Mouse (Mus musculus): ENCODE results near the gene Mroh3. TPM values are rescaled to one million over a fixed set of nuclear protein-coding genes. Genes with fewer than 3 reads are reported as not detected.

Mroh3 gene
- polyA plus RNA-seq, 1 experiment = 0.11 TPM

- Histone ChIP-seq H3K4me1 (replicated peaks; ENCODE audit: control insufficient read depth, insufficient read depth, low read length) (peaks cover 45% of the 10 kb centered on the region), H3K27ac (ENCODE audit: control insufficient read depth, insufficient read depth, low read length) (no peak overlapping the region)
These were observed 71.3 kb downstream of the Mroh3 start for GRCm38 (mm10) chr1:136141176-136141950.

DNA sequence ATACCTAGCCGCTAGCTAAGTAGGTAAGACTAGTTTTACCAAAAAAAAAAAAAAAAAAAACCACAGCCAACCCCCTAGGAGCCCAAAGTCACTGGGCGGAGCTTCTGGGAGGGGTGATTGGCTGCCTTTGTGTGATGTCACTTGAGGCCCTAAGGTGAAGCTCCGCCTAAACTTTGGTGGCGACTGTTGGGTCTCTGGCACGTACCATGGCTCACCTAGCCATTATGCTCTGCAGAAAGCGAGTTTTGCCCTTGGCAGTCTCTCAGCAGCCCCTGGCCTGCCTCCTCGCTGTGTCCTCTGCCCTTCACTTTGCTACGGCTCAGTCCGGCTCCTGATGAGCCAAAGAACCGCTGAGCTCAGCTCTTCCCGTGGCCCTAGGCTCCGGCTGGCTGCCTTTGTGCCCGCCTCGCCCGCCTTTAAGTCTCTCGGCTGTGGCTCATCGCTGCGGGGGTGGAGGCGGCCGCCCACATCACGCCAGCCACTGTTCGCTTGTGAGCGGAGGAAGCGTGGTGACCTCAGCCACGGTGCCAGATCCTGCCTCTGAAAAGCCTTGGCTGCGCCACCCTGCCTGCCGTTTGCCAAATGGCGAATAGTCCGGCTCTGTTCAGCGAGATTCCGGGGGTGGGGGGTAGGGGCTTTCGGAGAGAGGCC is 72.5 kb downstream of the Mroh3 start:
- WGBS = 1% methylated on average over 32 of the region's 32 CpGs
- TF ChIP-seq POLR2A (IDR thresholded peaks at IDR 0.05; ENCODE audit: control insufficient read depth, extremely low read depth, insufficient read depth, low read length, poor library complexity) (no peak), CTCF (IDR thresholded peaks at IDR 0.05; ENCODE audit: borderline replicate concordance, control insufficient read depth, extremely low read depth, insufficient read depth, low read length, poor library complexity) (no peak)
- H3K4me1 ChIP-seq (replicated peaks; ENCODE audit: control insufficient read depth, insufficient read depth, low read length) = peaks cover 56% of the 10 kb centered on the region
- H3K4me3 ChIP-seq (ENCODE audit: control insufficient read depth, insufficient read depth, low read length) = peak overlapping the region; percentile 63
- no peaks in the 10 kb centered on the region for H3K27me3 ChIP-seq (ENCODE audit: control insufficient read depth, insufficient read depth, low read length)
- DNase-seq = peak; percentile 83
- H3K27ac ChIP-seq (ENCODE audit: control insufficient read depth, insufficient read depth, low read length) = peak overlapping the region; percentile 86
- peaks cover 7% of the 10 kb centered on the region for H3K36me3 ChIP-seq (ENCODE audit: control insufficient read depth, insufficient read depth, low read length)

More at GRCm38 (mm10) chr1:136141176-136141950, 71.3 kb downstream of the Mroh3 start:
- TF ChIP-seq CTCF (IDR thresholded peaks at IDR 0.05; ENCODE audit: borderline replicate concordance, control insufficient read depth, extremely low read depth, insufficient read depth, low read length, poor library complexity) (no peak), POLR2A (IDR thresholded peaks at IDR 0.05; ENCODE audit: control insufficient read depth, extremely low read depth, insufficient read depth, low read length, poor library complexity) (no peak)
- DNase-seq = no peak
- Histone ChIP-seq H3K36me3 (ENCODE audit: control insufficient read depth, insufficient read depth, low read length) (peaks cover 17% of the 10 kb centered on the region), H3K27me3 (ENCODE audit: control insufficient read depth, insufficient read depth, low read length) (no peaks in the 10 kb centered on the region), H3K4me3 (ENCODE audit: control insufficient read depth, insufficient read depth, low read length) (no peak overlapping the region)
- WGBS = 85% methylated on average over 11 of the region's 11 CpGs

DNA sequence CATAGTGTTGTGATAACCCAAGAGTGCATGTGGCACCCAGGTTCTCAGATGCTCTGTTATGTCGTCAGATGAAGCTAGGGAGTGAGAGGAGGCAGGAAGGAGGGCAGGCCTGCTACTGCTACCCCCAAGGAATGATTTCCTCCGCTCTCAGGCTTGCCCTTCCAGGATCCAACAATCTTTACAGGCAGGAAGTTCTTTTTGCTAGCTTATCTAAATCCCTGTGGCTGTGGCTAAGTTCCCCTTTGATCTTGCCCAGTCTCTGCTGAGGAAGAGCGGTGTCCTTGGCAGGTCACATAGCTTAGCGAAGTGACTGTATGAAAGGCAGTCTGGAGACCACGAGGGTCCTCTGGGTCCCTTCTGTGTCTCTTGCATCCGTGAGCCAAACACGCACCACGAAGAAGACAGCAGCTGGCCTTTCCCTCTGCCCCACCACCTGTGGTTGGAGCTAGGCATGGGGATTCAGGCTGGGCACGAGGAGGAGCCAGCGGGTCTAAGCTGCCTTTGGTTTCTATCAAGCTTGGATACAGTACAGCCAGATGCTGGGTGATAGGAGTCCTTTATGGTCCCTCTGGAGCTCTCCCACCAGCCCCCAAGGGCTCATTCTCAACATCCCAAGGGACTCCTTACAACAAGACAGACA is 74.3 kb downstream of the Mroh3 start:
- Histone ChIP-seq H3K27ac (ENCODE audit: control insufficient read depth, insufficient read depth, low read length) (peak overlapping the region; percentile 93), H3K4me3 (ENCODE audit: control insufficient read depth, insufficient read depth, low read length) (no peak overlapping the region), H3K27me3 (ENCODE audit: control insufficient read depth, insufficient read depth, low read length) (no peaks in the 10 kb centered on the region), H3K4me1 (replicated peaks; ENCODE audit: control insufficient read depth, insufficient read depth, low read length) (peaks cover 70% of the 10 kb centered on the region), H3K36me3 (ENCODE audit: control insufficient read depth, insufficient read depth, low read length) (no peaks in the 10 kb centered on the region)
- no peak for TF ChIP-seq CTCF (IDR thresholded peaks at IDR 0.05; ENCODE audit: borderline replicate concordance, control insufficient read depth, extremely low read depth, insufficient read depth, low read length, poor library complexity)
- TF ChIP-seq POLR2A (IDR thresholded peaks at IDR 0.05; ENCODE audit: control insufficient read depth, extremely low read depth, insufficient read depth, low read length, poor library complexity) = no peak
- DNase-seq = no peak
- 21% methylated on average over 10 of the region's 10 CpGs for WGBS

GRCm38 (mm10) chr1:136137575-136137974 is 75.1 kb downstream of the Mroh3 start:
- peak; percentile 59 for DNase-seq
- Histone ChIP-seq H3K4me3 (ENCODE audit: control insufficient read depth, insufficient read depth, low read length) (no peak overlapping the region), H3K36me3 (ENCODE audit: control insufficient read depth, insufficient read depth, low read length) (no peaks in the 10 kb centered on the region), H3K4me1 (replicated peaks; ENCODE audit: control insufficient read depth, insufficient read depth, low read length) (peaks cover 70% of the 10 kb centered on the region), H3K27me3 (ENCODE audit: control insufficient read depth, insufficient read depth, low read length) (no peaks in the 10 kb centered on the region), H3K27ac (ENCODE audit: control insufficient read depth, insufficient read depth, low read length) (peak overlapping the region; percentile 93)
- 2% methylated on average over 4 of the region's 4 CpGs for WGBS
- TF ChIP-seq CTCF (IDR thresholded peaks at IDR 0.05; ENCODE audit: borderline replicate concordance, control insufficient read depth, extremely low read depth, insufficient read depth, low read length, poor library complexity) (no peak), POLR2A (IDR thresholded peaks at IDR 0.05; ENCODE audit: control insufficient read depth, extremely low read depth, insufficient read depth, low read length, poor library complexity) (no peak)

- no peaks in the 10 kb centered on the region for H3K36me3 ChIP-seq (ENCODE audit: control insufficient read depth, insufficient read depth, low read length)
- no peak for TF ChIP-seq CTCF (IDR thresholded peaks at IDR 0.05; ENCODE audit: borderline replicate concordance, control insufficient read depth, extremely low read depth, insufficient read depth, low read length, poor library complexity)
- no peak for TF ChIP-seq POLR2A (IDR thresholded peaks at IDR 0.05; ENCODE audit: control insufficient read depth, extremely low read depth, insufficient read depth, low read length, poor library complexity)
- peaks cover 70% of the 10 kb centered on the region for H3K4me1 ChIP-seq (replicated peaks; ENCODE audit: control insufficient read depth, insufficient read depth, low read length)
- DNase-seq = no peak
- 51% methylated on average over 7 of the region's 7 CpGs for WGBS
- no peaks in the 10 kb centered on the region for H3K27me3 ChIP-seq (ENCODE audit: control insufficient read depth, insufficient read depth, low read length)
- no peak overlapping the region for H3K4me3 ChIP-seq (ENCODE audit: control insufficient read depth, insufficient read depth, low read length)
- H3K27ac ChIP-seq (ENCODE audit: control insufficient read depth, insufficient read depth, low read length) = peak overlapping the region; percentile 93
These were observed 75.5 kb downstream of the Mroh3 start for GRCm38 (mm10) chr1:136137071-136137531.

DNA sequence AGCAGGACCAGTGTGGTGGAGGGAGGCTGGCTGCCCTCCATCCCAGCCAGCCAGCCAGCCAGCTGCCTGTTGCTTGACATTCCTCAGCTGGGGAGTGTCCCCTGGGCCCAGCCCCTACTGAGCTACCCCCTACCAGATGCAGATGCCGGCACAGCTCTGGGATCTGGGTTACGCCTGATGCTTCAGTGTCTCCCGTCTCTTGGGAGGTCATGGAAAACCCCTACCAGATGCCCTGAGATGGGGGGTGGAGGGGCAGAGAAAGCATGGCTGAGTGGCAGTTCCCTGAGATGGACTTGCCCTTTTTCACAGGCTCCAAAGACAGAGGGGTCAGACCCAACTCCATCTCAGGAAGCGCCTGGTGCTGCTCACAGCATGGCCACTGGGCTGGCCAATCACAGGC is 76.1 kb downstream of the Mroh3 start:
- H3K4me1 ChIP-seq (replicated peaks; ENCODE audit: control insufficient read depth, insufficient read depth, low read length) = peaks cover 66% of the 10 kb centered on the region
- no peak for DNase-seq
- no peaks in the 10 kb centered on the region for H3K36me3 ChIP-seq (ENCODE audit: control insufficient read depth, insufficient read depth, low read length)
- TF ChIP-seq POLR2A (IDR thresholded peaks at IDR 0.05; ENCODE audit: control insufficient read depth, extremely low read depth, insufficient read depth, low read length, poor library complexity) (no peak), CTCF (IDR thresholded peaks at IDR 0.05; ENCODE audit: borderline replicate concordance, control insufficient read depth, extremely low read depth, insufficient read depth, low read length, poor library complexity) (0 out of 2 replicates have a peak, but pooled peaks have one; percentile 25)
- H3K27me3 ChIP-seq (ENCODE audit: control insufficient read depth, insufficient read depth, low read length) = no peaks in the 10 kb centered on the region
- WGBS = 80% methylated on average over 4 of the region's 4 CpGs
- H3K4me3 ChIP-seq (ENCODE audit: control insufficient read depth, insufficient read depth, low read length) = no peak overlapping the region
- H3K27ac ChIP-seq (ENCODE audit: control insufficient read depth, insufficient read depth, low read length) = peak overlapping the region; percentile 93

Measured in thymus, adult 2 months (tissue).